Mouse (Mus musculus): Measurements from ENCODE around the gene Loxl1. TPM values are rescaled to one million over a fixed set of nuclear protein-coding genes. Genes with fewer than 3 reads are reported as not detected.
"Not testable (repeated sequence)": the region's sequence is repeated elsewhere in the genome, so short reads cannot be mapped to it uniquely, and the experiment has no call there.

Gene Loxl1
- total RNA-seq, 2 experiments from 2014 or later = 19.1 to 28.7 TPM

DNA sequence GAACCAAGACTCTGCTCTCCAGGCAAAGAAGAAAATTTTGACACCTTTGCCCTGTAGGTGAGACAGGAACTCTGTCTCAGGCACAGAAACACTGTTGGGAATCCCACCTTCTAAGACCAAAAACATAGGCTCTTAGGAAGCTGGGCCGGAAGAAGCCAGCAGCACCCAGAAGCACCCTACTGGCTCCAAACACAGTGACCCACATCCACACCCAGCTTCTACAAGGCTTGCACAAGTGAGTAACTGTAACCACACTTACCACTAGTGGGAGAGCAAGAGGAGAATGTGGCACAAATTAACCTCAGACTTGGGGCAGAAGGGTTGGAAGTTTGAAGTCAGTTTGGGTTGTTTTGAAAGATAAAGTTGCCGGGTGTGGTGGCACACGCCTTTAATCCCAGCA, 37.2 kb downstream of the Loxl1 start:
- no peak for DNase-seq

DNA sequence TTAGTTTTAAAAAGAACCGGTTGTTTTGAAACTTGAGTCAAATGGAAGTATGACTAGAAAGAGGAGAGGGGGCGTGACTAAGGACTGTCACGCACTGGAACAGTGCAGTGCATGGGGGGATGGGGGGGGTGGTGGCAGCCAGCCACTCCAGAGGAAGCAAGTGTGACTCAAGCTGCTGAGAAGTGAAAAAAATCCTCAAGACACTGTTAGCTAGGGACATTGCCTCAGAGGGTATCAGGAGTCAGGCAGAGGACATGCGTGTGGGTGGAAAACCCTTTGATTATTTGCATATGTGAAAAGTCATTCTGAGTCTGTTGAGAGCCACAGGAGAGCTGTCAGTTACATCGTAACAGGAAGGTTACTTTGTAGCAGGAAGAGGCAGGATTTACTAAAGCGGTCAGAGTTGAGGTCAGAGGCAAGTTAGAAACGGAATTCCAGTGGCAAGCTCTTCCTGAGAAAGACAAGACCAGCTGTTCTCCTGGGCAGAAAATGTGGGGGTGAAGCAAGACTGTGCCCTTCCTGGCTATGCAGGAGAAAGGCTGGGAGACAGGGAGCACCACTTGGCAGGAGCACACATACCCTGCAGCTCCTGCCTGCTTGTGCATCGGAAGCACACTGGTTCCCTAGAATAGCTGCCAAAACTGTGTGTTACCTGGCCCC, 37.7 kb downstream of the Loxl1 start:
- DNase-seq = peak; percentile 55

DNA sequence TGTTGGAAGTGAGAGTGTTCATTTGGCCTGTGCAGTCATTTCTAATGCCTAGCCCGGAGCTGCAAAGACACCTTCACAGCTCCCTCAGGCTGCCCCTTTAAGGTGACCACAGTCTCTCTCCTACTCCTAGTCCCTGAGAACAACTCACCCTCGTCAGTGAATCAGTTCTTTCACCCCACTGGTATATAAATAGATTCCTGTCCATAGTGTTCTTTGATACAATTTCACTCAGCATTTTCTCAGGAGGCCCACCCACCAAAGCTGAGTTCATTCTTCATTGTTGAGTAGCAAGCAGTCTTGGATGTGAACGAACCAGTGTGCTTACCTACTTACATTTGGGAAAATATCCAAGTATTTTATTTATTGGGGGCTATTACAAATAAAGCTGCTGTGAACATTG, 38.4 kb downstream of the Loxl1 start:
- no peak for DNase-seq

DNA sequence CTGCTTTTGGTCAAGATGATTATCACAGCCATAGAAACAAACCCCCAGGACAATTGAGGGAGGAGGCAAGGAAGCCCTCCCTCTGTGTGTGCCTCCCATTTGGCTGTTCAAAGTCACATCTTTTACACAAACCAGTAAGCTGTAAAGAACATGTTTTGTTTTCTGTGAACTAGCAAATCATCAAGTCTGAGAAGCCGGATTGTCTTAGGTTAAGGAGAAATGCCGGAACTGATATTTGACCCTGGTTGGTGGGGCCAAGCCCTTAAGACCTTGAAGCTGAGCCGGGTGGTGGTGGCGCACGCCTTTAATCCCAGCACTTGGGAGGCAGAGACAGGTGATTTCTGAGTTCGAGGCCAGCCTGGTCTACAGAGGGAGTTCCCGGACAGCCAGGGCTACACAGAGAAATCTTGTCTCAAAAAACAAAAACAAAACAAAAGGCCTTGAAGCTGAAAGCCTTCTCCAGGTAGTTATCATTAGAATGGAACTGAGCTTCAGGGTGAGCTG, 38.8 kb downstream of the Loxl1 start:
- DNase-seq = no peak

DNA sequence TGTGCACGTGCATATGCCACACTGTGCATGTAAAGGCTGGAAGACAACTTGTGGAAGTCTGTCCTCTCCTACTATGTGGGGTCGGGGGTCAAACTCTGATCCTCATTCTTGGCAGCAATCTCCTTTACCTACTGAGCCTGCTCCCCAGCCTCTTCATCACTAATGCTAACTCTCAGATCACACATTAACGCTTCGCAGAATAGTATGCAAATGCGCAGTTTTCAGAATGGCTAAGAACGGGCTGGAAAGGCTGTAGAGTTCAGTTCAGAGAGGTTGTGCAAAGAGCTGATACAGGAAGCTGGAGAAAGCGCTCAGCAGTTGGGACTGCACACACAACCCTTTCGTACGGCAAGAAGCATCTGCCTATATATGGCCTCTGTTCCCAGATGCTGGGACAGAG, 40.1 kb downstream of the Loxl1 start:
- DNase-seq = no peak

DNA sequence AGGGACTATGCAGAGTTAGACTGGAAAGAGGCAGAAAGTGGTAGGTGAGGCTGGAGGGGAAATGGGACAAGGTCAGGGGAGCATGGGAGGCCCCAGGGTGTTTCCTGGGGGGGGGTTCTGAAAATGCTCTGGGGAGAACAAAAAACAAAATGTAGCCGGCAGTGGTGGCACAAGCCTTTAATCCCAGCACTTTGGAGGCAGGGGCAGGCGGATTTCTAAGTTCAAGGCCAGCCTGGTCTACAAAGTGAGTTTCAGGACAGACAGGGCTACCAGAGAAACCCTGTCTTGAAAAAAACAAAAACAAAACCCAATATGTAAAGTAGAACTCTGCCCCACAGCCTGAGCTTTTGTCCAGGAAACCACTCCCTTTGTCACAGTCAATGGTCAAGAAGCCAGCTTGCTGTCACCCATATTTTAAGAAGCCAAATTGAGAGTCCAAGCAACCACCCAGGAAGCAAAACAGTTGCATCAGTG, 40.9 kb downstream of the Loxl1 start:
- DNase-seq = no peak

DNA sequence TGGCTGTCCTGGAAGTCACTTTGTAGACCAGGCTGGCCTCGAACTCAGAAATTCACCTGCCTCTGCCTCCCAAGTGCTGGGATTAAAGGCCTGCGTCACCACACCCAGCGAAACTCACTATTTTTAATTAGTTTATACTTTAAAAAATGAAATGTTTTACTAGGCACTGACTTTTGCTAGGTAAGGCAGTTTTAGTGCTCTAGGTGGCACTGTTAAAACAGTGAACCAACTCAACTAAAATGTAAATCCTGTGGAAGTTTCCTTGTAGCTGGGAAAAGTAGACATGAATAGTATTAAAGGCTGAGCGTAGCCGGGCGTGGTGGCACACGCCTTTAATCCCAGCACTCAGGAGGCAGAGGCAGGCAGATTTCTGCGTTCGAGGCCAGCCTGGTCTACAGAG, 41.4 kb downstream of the Loxl1 start:
- DNase-seq = not testable (repeated sequence)

DNA sequence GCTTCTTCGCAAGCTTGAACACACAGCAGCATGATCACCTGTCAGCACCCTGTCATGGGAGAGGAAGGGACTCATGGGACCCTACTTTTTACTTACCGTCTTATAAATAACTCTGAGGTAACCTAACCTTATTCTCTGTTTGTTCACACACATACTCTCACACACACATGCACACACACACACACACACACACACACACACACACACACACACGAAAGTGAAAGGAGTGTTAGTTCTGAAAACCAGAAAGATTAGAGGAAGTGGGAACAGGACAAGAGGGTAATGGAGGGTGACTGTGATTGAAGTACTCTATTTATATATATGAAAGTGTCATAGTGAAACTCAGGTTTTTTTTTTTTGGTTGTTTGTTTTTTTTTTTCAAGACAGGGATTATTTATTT, 41.9 kb downstream of the Loxl1 start:
- DNase-seq = no peak

DNA sequence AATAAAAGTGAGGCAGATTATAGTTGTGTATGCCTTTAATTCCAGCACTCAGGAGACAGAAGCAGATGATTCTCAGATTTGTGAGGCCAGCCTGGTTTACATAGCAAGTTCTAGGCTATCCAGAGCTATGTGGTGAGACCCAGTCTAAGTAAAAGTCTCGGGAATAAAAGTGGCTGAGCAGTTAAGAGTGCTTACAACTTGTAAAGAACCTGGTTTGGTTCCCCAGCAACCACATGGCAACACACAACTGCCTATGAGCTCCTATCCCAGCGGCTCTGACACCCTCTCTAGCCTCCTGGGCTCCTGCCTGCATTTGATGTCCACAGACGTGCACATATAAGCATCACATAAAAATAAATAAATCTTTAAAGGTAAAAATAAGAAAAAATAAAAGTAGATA, 42.9 kb downstream of the Loxl1 start:
- DNase-seq = no peak

DNA sequence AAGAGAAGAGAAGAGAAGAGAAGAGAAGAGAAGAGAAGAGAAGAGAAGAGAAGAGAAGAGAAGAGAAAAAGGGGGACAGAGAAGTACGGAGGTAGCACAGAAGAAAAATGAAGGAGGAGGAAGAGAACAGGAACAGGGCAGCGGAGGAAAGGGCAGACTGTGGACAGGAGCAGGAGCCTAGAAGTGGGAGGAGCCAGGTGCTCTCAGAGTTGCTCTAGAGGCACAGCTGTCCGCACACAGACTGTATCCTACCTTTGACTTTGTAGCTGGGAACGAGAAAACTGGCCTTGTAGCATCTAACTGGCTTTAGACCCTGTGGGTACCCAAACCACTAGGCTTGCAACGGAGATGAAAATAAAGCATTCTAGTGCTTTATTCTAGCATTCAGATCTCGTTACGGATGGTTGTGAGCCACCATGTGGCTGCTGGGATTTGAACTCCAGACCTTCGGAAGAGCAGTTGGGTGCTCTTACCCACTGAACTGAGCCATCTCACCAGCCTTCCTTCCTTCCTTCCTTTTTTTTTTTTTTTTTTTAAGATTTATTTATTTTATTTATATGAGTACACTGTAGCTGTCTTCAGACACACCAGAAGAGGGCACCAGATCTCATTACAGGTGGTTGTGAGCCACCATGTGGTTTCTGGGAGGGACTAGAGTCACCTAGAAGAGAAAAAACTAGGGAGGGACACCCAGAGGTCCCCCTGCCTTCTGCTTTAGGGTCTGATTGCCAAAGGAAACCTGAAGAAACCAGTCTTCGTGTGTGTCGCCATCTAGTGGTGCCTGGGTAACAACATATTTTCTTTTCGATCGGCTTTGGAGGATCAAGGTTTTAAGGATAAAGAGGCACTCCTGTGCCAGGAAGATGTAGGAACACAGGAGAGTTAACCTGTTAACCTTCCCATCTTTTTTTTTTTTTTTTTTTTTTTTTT, 44.3 kb downstream of the Loxl1 start:
- DNase-seq = no peak

DNA sequence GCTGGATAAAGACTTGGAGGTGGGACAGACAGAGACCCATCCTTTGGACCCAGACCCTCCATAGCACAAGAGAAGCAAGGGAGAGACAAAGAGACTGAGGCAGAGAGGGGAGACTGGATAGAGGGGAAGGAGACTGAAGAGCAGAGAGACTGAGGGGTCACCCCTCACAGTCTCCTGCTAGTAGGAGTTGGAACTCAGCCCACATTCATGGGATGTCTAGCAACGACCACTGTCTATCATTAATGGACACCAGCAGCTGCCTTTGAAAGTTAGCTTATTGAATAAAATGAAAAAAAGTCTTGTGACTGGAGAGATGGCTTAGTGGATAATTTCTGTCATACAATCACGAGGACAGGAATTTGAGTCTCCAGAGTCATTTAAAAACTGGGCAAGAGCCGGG, 45.9 kb downstream of the Loxl1 start:
- DNase-seq = no peak

DNA sequence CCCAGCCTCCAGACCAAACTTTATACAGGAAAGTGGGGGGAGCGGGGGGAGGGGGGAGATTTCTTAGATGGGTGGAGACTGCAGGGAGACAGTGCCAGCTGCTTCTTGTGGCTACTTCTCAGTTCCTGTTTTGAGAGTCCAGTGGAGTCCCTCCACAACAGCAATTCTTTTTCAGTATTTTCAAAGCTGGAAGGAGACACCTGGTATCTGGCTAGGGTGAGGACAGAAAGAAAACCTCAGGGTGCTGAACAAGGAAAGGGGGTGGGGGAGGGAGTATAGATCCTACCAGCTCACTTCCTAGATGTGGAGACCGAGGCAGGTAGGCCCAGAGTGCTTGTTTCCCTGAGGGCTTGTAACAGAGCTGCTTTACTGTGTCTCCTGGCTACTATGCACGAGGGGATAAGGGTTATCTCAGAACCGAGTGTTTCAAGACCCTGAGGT, 46.4 kb downstream of the Loxl1 start:
- DNase-seq = no peak

DNA sequence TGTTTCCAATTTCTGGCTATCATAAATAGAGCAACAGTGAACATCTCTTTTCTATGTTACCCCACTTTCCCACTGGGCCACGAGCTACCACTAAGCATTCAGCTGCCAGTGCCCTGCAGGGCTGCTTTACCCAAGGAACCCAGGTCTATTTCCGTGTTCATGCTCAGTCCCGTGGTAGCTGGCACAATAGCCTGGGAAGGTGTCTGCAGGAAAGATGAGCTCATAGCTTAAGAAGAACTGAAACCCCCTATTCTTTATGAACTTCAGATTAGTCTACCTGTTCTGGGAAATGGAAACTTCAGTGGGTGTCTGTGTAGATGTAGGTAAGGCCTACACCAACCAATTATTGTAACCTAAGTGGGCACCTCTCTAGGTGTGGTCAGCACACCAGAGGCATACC, 47.6 kb downstream of the Loxl1 start:
- no peak for DNase-seq

DNA sequence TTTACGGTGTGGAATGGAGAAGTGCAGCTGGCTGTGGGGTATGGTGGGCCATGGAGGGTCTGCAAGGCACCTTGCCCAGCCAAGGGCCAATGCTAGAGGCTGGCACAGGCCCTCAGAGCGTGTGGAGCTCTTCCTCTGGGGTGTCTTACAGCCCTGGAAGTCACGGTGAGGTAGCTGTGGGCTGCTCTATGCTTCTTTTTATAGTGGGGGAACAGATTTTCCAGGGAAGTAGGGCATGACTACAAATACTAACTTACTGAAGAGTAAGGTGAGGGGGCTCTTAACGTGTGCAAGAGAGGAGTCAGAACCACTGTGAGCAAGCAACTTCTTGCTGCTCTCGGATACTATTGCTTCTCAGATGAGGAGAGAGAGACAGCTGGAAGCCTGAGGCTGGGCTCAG, 50.5 kb downstream of the Loxl1 start:
- no peak for DNase-seq

DNA sequence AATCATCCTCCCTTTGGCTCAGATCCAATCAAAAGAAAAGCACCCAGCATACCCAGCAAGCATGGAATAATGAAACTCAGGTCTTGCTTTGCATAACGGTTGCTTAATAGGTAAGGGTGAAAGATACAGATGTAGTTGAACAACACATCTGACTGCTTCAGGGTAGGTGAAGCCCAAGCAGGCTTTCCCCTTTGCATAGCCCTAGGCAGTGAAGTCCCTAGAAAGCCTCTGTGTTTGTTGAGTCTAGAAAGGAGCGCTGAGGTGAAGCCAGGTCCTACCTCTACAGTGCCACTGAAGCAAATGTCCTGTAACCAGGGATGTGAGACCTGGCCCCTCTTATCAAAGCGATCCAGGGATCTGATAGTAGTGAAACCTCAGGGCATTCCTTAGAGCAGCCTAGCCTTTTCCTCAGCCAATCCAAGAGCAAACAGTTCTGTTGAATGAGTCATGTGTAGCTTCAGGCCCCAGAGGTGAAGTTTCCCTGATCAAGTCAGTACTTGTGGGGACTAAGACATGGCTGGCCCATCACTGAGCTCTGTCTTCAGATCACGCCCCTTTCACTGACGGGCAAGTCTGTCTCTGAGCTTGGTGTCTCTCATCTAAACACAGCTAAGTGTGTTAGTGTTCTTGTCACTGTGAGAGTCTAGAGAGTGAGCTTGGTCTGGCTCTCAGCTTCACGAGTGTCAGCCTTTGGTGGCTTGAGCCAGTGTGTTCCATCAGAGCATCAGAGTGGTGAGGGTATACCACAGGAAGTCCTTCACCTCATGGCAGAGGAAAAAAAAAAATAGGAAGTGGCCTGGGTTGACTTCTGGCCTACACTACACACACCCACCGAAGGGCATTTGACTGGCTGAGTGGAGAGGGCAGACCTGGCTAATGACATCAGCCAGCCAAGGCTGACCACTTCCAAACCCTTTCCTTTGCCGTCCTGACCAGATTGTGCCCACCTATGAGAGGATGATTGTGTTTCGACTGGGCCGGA, 57.0 kb downstream of the Loxl1 start:
- DNase-seq = no peak

DNA sequence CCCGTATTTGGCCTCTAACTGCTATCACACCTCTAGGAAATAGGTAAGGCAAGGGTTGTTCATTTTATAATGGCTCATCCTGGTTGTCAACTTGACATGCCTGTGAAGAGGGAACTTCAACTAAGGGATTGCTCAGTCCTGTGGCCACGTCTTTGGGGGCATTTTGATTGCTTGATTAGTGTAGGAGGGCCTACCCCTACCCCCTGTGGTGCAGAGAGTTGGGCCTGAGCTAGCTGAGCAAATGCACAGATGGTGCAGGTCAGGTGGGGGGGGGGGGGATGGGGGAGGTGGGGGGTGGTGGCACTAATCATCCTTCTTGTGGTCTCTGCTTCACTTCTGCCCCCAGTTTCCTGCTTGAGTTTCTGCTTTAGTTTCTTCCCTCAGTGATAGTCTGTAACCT, 57.9 kb downstream of the Loxl1 start:
- no peak for DNase-seq

DNA sequence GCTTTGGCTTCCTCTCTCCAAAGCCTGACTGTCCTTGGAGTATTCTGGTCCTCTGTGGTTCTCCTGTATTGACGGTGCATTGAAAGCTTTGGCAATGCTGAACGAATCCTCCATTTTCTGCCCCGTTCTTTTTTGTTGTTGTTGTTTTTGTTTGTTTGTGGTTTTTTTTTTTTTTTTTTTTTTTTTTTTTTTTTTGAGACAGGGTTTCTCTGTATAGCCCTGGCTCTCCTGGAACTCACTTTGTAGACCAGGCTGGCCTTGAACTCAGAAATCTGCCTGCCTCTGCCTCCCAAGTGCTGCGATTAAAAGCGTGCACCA, 59.2 kb downstream of the Loxl1 start:
- not testable (repeated sequence) for DNase-seq

DNA sequence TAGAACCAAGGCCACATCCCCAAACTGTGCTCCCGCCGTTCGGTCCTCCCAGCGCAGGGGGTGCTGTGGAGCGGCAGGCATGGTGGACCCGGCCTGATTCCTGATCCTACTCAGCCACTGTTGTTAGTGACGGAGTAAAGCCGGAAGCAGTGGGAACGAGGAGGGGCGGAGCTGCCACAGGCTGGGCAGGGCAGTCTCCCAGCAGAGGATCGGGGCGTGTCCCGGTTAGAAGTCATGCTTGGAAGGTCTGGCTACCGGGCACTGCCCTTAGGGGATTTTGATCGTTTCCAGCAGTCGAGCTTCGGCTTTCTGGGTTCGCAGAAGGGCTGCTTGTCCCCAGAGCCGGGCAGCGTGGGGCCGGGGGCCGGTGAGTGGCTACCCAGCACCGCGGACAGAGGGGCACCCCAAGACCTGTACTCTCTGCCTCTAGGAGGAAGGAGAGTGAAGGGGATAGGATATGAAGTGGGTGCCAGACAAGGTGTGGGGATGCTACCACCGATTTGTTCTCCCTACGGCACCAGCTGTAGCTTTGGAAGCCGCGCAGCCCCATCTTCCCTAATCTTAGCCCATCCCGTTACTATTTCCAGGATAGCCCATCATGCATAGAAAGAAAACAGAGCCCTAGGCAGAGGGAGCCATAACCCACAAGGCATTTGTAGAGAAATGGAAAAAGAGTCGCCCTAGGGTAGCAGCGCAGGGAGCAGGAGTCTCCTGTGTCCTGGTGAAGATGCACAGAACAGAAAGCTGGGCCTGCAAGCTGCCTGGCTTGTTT, 59.8 kb downstream of the Loxl1 start, which contains the start of gene Stoml1:
Gene Stoml1, plus strand, starts transcription at position 132 of the 772 bp plus-strand sequence.
- DNase-seq = peak; percentile 93

DNA sequence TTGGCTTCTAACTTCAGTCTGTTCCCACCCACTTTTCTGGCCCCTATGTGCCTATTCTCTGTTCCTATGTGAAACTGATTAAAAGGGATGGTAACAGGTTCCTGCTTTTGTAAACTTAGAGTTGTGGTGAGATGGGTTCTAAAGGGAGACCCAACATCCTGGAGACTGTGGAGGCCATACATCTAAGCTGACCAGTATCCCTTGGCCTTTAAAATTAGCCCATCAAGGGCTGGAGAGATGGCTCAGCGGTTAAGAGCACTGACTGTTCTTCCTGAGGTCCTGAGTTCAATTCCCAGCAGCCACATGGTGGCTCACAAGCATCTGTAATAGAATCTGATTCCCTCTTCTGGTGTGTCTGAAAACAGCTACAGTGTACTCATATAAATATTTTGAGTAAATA, 62.3 kb downstream of the Loxl1 start:
- not testable (repeated sequence) for DNase-seq

DNA sequence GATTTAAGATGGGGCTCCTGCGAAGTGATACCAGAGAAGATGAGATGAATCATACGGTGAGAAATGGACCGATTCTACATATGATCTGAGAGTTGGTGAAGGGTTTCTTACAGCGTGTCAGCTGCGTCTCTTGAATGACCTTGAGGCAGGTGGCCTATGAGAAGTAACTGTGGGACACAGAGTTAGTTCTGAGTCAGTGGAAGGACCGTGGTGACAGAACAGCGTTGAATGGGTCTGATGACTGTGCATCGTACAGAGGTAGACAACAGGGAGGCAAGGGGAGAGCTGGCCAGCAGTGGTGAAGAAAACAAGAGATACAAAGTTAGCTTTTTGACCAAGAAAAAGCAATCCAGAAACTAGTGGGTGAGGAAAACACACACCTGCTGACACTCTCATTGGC, 62.7 kb downstream of the Loxl1 start:
- DNase-seq = no peak

DNA sequence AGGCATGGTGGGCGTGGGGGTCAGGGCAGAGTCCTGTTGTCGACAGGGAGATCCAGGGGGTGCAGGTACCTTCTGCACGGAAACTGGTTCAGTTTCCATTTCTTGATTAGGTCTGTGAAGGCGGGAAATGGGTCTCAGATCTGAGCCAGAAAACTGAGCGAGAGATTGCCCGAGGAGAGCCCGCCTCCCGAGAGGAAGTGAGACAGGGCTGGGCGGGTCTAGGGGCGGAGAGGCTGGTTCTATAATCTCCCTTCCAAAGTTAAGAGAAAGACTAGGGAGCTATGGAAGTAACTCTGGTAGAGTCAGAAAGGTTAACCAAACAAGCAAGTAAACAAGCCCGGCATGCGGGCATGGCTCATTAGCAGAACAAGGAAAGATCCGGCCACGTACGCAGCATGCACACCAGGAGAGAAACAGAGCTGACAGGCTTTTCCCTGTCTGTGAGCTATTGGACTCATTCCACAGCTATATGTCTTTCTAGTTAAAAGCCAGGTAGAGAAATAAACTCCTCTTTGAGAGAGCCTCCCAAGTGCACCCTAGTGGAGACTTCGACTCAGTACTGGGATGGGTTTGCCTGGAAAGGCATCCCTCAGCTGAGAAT, 63.3 kb downstream of the Loxl1 start, which contains the start of gene Pml:
Gene Pml, minus strand, starts transcription at position 195 of the 601 bp plus-strand sequence.
- DNase-seq = peak; percentile 62

All from gastrocnemius, postnatal 25 days (tissue).